Mouse (Mus musculus) lung, postnatal 14 days (tissue): ENCODE data around the gene Gpc5.
"Not testable (repeated sequence)": the region's sequence is repeated elsewhere in the genome, so short reads cannot be mapped to it uniquely, and the experiment has no call there.

Experiments
- DNase-seq: peaks from one replicate; pipeline ENCODE4 v3.0.0; 2021

Gpc5 gene

GRCm38 (mm10) chr14:115092081-115092480 is at the start of gene Gpc5:
Gene Gpc5, plus strand, starts transcription at chr14:115092215.
- DNase-seq = peak; percentile 89

GRCm38 (mm10) chr14:115042660-115043059 is 49.4 kb upstream of the Gpc5 start:
- peak; percentile 5 for DNase-seq

GRCm38 (mm10) chr14:115044016-115044415 is 48.0 kb upstream of the Gpc5 start:
- DNase-seq = no peak

- DNase-seq = no peak
Measured at GRCm38 (mm10) chr14:115045712-115046111, 46.3 kb upstream of the Gpc5 start.

- no peak for DNase-seq
Measured at GRCm38 (mm10) chr14:115047316-115047715, 44.7 kb upstream of the Gpc5 start.

GRCm38 (mm10) chr14:115047990-115048862 is 43.8 kb upstream of the Gpc5 start:
- DNase-seq = no peak

GRCm38 (mm10) chr14:115048863-115049566 is 43.0 kb upstream of the Gpc5 start:
- DNase-seq = no peak

- DNase-seq = no peak
Measured at GRCm38 (mm10) chr14:115049831-115050230, 42.2 kb upstream of the Gpc5 start.

- no peak for DNase-seq
Measured at GRCm38 (mm10) chr14:115051106-115051760, 40.8 kb upstream of the Gpc5 start.

GRCm38 (mm10) chr14:115052371-115052770 is 39.6 kb upstream of the Gpc5 start:
- DNase-seq = no peak

GRCm38 (mm10) chr14:115054252-115054651 is 37.8 kb upstream of the Gpc5 start:
- DNase-seq = no peak

GRCm38 (mm10) chr14:115057524-115057923 is 34.5 kb upstream of the Gpc5 start:
- no peak for DNase-seq

GRCm38 (mm10) chr14:115066164-115066563 is 25.9 kb upstream of the Gpc5 start:
- not testable (repeated sequence) for DNase-seq

- peak; percentile 13 for DNase-seq
Measured at GRCm38 (mm10) chr14:115070534-115070933, 21.5 kb upstream of the Gpc5 start.

- DNase-seq = no peak
Measured at GRCm38 (mm10) chr14:115077340-115077739, 14.7 kb upstream of the Gpc5 start.

GRCm38 (mm10) chr14:115078064-115078463 is 14.0 kb upstream of the Gpc5 start:
- no peak for DNase-seq

- DNase-seq = no peak
Measured at GRCm38 (mm10) chr14:115081728-115082502, 10.1 kb upstream of the Gpc5 start.

GRCm38 (mm10) chr14:115090516-115090915 is 1.5 kb upstream of the Gpc5 start:
- no peak for DNase-seq

- DNase-seq = peak; percentile 2
Measured at GRCm38 (mm10) chr14:115092510-115092909, 495 bp downstream of the Gpc5 start.

- DNase-seq = no peak
Measured at GRCm38 (mm10) chr14:115092952-115093351, 937 bp downstream of the Gpc5 start.

- no peak for DNase-seq
Measured at GRCm38 (mm10) chr14:115100617-115101299, 8.7 kb downstream of the Gpc5 start.

- no peak for DNase-seq
Measured at GRCm38 (mm10) chr14:115106326-115106725, 14.3 kb downstream of the Gpc5 start.
